Mouse (Mus musculus) cerebral cortex, adult 2 months (tissue): ENCODE data around the gene Ndnf.

Experiments used
- WGBS: fragments of 180-500 bp; shearing (Covaris S2); methylation state at CpG from one replicate; pipeline ENCODE4 v1.1.7; 2018; 5-methylcytosine and 5-hydroxymethylcytosine counted together

Gene Ndnf

DNA sequence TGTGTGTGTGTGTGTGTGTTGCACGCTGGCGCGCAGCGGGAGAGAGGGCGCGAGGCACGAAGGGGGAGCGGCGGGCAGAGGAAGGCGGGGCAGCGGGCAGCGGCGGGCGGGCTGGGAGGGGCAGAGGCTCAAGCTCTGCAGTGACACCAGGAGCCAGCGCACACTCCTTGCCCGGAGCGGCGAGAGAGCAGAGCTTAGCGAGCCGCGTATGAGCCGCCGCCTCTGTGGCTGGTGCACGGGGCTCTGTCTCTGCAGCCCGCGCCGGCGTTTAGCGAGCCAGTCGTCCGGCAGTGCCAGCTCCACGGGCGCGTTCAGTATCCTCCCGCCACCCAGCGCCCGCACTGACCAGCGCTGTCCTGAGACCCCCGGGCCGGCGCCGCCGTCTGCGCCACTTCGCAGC is at the start of gene Ndnf:
TSS of gene Ndnf (plus strand) at position 140 of the 400 bp plus-strand sequence.
- WGBS, result under 1% methylated on average over 39 of the region's 45 CpGs

GRCm38 (mm10) chr6:65623016-65623715 is 48.2 kb upstream of the Ndnf start:
- 61% methylated on average over 3 of the region's 3 CpGs for WGBS

DNA sequence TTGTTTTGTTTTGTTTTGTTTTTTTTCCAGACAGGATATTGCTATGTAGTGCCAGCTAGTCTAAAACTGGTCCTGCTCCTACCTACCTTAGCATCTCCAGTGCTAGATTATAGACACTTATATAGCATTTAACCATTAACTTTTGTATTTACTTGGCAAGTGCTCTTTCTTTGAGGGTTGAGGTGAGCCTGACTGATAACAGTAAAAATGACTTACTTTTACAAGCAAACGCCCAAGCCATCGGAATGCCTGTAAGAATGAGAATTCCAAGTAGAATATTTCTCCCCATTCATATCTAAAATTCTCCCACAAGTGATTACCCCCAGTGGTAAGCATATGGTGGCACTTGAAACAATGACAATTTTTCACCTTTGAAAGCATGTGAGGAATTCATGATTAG is 40.8 kb upstream of the Ndnf start:
- WGBS, result 94% methylated on average over 2 of the region's 2 CpGs

DNA sequence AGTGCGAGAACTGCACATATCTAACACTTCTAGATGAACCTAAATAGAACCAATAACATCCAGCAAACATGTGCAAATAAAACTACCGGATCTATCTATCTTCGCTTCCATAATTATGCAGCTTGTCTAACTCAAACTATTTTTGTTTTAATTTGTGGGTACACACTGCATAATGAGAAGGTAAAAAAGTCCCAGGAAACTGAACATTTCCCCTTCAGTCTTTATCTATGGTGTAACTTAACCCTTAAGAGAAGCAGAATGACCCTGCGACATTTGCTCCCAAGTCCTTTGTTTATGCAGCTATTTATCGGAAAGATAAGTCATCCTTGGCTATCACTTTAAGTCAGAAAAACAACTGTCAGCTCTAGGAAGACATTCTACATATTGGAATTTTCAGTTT is 39.2 kb upstream of the Ndnf start:
- WGBS, result 75% methylated on average over 5 of the region's 5 CpGs

DNA sequence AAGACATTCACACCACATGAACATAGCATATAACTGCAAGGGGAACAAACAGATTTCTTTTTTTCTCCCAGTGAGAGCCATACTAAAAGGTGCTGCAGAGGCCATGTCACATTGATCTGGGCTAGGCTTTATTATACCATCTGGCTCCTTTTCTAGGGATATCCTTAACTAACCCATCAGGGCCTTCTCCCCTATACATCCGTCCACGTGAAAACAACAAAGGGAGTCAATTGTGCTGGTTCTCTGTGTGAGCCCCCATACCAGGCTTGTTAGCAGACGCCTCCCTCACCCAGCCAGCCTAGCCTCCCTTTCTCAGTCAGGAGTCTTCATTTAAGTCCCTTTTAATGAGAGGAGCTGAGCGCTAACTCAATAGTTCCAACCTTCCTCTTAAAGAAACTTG is 27.3 kb upstream of the Ndnf start:
- 56% methylated on average over 4 of the region's 4 CpGs for WGBS

DNA sequence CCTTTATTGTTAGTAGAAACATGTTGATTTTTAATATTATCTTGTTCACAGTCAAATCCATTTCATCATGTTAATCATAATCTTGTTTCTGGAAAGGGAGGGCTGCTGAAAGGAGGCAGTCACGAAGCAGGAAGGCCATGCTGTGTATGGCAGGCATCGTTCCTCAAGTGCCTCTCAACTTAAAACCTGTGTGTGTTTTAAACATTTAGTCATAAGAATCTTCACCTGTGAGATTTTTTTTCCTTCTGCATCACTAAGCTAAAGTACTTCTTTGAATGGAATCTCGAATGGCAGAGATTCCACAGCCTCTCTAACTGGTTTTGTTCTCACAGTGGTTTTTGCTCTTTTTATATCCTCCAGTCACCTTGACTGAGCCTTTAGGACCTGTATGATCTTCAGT is 25.0 kb upstream of the Ndnf start:
- WGBS, result 88% methylated on average over 3 of the region's 3 CpGs

- WGBS, result 90% methylated on average over 6 of the region's 6 CpGs
Measured at GRCm38 (mm10) chr6:65647731-65648130, 23.7 kb upstream of the Ndnf start.

GRCm38 (mm10) chr6:65651376-65651775 is 20.0 kb upstream of the Ndnf start:
- 12% methylated on average over 4 of the region's 4 CpGs for WGBS

DNA sequence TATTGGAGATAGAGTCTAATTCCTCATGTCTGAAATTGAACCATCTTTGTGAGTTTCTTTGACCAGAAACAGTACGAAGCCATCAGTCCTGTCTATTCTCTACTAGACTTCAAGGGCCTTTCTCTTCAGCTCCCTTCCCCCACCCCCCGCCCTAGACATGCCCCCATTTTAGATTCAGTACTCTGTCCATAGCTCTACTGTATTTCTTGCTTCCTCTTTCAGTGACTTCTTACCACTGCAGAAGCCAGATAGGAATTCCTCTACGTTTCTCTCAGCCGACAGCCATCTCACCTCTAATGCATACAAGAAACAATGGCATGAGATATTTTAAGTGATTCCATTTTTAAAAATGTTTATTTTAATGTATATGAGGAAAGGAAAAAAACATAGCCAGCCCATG is 10.1 kb upstream of the Ndnf start:
- 80% methylated on average over 4 of the region's 4 CpGs for WGBS

DNA sequence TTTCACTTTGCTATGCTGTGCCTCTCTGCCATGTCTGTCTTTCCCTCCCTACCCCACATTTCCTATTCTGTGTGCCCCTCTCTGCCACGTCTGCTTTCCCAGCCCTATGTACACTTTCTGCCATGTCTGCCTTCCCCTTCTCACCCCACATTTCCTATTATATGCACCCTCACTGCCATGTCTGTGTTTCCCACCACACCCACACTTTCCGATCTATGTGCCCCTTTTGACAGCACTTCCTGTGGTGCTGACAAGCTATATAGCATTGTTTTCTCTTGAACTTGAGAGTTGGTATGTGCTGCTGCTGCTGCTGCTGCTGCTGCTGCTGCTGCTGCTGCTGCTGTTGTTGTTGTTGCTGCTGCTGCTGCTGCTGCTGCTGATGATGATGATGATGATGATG is 9.3 kb upstream of the Ndnf start:
- 76% methylated on average over 2 of the region's 2 CpGs for WGBS

DNA sequence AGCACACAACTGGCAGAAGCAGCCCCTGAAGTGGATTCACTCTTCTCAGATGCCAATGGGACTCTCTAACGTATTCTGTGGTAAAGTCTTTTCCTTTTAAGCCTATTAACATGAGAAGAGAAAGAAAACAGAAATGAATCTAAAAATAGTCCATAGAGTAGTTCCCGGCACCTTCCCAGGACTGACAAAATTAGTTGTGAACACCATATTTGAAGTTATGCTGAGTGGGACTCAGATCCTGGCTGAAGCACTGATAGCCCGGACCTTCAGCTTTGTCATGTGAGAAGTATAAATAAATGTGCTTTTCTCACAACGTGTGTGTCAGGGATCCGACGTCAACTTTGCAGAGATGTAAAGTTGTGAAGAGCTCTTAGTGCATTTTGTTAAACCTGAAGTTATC is 7.4 kb upstream of the Ndnf start:
- WGBS, result 56% methylated on average over 6 of the region's 6 CpGs

DNA sequence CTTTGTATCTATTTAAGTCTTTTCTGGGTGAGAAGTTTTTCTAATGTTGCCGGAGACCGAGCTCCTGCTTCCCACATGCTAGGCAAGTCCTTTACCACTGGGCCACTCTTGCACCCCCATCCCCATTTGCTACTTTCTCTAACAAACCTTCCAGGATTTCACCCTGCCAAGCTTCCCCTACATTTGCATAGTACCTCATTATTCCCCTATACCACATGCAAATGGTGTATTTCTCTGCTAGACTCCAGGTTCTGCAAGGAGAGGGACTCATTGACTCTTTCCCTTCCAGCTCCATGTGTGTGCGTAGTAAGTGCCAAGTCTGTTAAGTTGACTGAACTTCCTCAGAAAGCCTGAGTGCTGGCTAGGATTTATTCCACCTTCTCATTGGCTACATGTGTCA is 5.1 kb upstream of the Ndnf start:
- WGBS, result 46% methylated on average over 3 of the region's 3 CpGs

DNA sequence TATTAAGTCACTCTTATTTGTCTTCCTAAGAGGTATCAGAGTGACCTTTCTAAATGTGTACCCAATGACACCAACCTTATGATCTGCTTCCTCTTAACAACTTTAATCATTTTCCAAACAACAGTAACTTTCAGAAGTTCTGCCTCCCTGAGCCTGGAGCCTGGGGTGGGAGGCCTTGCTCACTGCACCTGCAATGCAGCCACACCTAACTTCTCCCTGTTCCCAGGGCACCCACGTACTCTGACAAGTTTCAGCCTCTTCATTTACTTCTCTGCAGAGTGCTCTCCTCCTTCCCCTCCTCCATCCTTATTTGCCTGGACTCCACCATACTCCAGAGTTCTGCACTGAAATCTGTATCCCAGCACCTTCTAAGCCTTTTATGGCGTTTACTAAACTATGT is 1.4 kb upstream of the Ndnf start:
- WGBS, result 82% methylated on average over 2 of the region's 2 CpGs

- WGBS, result 24% methylated on average over 21 of the region's 21 CpGs
Measured at GRCm38 (mm10) chr6:65670981-65671411, 394 bp upstream of the Ndnf start.

DNA sequence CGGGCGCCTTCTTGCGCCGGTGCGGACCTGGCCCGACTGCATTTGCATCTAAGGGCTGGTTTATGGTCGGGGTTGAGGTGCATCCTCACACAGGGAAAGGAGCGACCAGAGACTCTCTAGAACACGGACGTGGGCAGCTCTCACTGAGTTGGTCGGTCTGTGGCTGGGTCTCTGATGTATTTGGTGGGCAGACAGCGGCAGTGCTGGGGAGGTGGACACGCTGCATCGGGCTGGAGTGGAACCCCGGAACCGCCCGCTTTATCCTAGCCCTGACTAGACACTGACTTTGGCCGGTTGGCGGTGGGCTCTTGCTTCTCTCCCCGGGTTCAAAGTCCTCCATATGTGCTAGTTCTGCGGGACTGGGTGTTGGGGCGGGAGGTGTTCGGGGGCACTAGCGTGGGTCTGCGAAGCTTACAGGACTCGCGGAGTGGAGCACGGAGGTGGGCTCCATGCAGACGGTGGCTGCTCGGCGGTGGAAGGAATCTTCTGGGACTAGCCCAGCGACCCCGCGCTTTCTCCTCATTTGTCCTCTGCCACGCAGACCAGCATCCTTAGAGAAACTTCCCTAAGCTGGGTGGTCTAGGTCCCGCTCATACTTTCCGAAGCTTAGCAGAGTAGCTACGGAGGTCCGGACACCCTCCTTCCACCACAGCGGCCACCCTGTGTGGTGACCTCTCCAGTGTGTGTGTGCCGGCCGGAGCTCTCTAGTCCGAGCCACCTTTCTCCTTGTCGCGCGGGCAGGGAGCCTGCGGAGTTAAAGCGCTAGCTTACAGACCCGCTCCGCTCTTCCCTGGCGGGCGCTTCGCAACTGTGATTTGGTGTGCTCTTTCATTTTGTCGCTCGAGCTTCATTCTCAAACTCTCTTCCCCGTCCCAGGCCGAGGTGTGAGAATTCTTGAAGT is 991 bp downstream of the Ndnf start:
- 1% methylated on average over 57 of the region's 57 CpGs for WGBS

DNA sequence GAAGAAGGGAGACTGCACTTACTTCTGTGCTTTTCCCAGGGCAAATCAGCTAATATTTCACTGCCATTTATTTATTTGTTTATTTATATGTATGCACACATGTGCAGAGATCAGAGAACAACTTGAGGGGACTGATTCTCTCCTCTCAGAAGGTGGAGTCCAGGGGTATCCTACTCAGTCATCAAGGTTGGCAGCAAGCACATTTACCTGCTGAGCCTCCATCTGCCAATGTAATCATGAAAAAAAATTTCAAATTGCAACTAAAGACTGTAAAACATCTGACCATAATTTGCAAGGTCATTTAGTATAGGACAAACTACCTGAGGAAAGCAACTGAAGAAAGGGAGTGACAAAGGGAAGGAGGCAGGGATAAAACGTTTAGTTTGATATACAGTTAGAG is 49.3 kb downstream of the Ndnf start:
- WGBS, result 66% methylated on average over 1 of the region's 1 CpGs

GRCm38 (mm10) chr6:65725677-65726076 is 54.3 kb downstream of the Ndnf start:
- WGBS, result 66% methylated on average over 2 of the region's 2 CpGs

DNA sequence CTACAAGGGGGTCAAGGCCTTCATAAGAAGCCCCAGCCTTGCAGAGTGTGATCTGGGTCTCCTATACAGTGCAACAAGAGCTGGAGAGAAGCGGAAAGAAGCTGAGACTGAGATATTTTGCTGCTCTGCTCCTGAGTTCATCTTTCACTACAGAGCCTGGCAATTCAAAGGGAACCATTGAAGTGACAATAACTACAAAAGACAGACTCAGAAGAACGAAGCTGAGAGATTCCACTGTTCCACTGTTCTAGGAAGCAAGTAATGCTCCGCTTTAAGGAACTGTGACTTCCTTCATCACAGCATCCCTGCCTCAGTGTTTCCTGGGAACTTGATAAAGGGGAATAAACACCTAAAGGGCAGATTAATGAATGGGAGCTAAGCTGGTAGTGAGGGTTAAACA is 56.9 kb downstream of the Ndnf start:
- whole genome bisulfite sequencing, result 66% methylated on average over 3 of the region's 3 CpGs

DNA sequence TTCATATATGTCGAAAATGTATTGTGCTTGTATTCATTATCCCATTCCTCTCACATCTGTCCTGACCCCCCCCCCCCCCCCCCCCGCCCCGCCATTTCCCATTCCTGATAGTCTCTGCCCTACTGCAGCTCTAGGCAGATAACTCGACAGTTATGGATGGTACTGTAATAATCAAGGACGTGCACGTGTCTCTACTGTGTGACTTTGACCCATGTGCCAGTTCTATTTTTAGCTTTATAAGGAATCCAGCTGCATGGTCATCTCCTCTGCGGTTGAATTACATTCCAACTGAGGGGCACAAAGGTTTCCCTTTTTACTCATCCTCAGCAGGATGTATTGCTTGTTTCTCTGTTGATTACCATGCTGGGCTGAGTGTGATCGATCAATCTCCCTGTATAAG is 68.1 kb downstream of the Ndnf start:
- WGBS, result 78% methylated on average over 8 of the region's 8 CpGs

GRCm38 (mm10) chr6:65743144-65743870 is 71.9 kb downstream of the Ndnf start:
- WGBS, result 43% methylated on average over 1 of the region's 1 CpGs

DNA sequence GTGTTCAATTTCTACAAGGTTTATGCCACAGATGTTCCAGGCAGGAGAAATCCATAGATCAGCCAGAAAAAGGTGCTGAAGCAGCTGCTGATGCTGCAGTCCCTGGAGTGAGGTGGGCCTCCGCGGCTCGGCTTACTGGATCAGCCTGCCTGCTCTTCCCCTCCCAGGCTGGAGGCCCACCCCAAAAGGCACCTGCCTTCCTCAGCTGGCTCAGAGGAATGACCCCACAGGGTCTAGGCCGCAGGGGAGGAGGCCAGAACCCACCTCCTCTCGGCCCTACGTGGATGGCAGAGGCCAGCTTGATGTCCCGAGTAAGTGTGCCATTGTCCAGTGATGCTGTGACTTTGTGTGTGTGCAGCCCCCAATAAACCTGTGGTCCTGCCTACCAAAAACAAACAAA is 86.8 kb downstream of the Ndnf start:
- WGBS, result 84% methylated on average over 7 of the region's 7 CpGs

DNA sequence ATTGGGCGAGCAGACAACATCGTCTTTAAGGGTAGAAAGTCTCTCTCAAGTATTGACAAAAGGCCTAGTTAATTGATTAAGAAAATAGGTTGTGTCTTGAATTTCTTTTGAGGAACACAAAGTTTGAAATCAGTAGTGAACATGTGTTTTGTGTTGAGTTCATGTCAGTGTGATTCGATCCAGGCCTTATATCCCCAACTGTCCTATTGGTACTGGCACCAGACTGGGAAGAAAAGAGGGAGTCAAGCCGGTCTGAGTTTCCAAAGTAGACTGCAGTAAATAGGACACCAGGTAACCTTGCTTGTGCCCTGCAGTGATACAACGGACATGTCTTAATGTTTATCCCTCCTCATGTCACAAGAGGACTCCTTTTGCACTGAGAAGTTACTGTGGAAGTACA is 87.8 kb downstream of the Ndnf start:
- WGBS, result 95% methylated on average over 5 of the region's 5 CpGs
